Comparison of ENCODE assay signal across 8 mouse cellular contexts in genomic region chrX:20617176-20617902, GRCm38 (mm10). TPM values are rescaled to one million over a fixed set of nuclear protein-coding genes. Genes with fewer than 3 reads are reported as not detected.
DNase-seq lines count a peak whose midpoint lies in the region; ATAC-seq and TF ChIP-seq lines count a peak whose summit lies in the region.

Gene Rbm10, plus strand, starts transcription at chrX:20617503.
Gene Ndufb11, minus strand, starts transcription at chrX:20617619.

- intact Hi-C loops in heart, postnatal 36 days (cut with DNase I) = no loop called here

- peak within 1 kb of the TSS; percentile 55 for H3K4me2 ChIP-seq in forebrain, embryonic 16.5 days (ENCODE audit: low read length)
- H3K4me2 ChIP-seq in lung, embryonic 14.5 days = peak within 1 kb of the TSS; percentile 68

- 18% methylated on average over 42 of the region's 49 CpGs for WGBS in forebrain, embryonic 16.5 days
- 9% methylated on average over 46 of the region's 49 CpGs for WGBS in lung, embryonic 14.5 days
- 10% methylated on average over 48 of the region's 49 CpGs for WGBS in olfactory bulb, adult 2 months
- WGBS in thymus, adult 2 months = 1% methylated on average over 48 of the region's 49 CpGs

- no peak for TF ChIP-seq CTCF in G1E (IDR thresholded peaks at IDR 0.05; ENCODE audit: low read depth, low read length)
- TF ChIP-seq CTCF in layer of hippocampus, adult 2 months (conservative IDR thresholded peaks at IDR 0.05) = no peak
- no peak for TF ChIP-seq CTCF in lung, embryonic 14.5 days (IDR thresholded peaks at IDR 0.05; ENCODE audit: low read depth)
- TF ChIP-seq CTCF in olfactory bulb, adult 2 months (IDR thresholded peaks at IDR 0.05; ENCODE audit: insufficient read depth, low read depth, low read length) = no peak
- TF ChIP-seq CTCF in thymus, adult 2 months (IDR thresholded peaks at IDR 0.05; ENCODE audit: borderline replicate concordance, control insufficient read depth, extremely low read depth, insufficient read depth, low read length, poor library complexity) = no peak

- peak; percentile 20 for DNase-seq in G1E (ENCODE audit: low spot score)
- peak; percentile 77 to 81 for DNase-seq in cerebellum, adult 18-20 months
- peak; percentile 75 to 79 for DNase-seq in heart, postnatal 36 days
- peak; percentile 68 to 86 for DNase-seq in layer of hippocampus, adult 2 months (ENCODE audit: low spot score in 2 of 2)
- DNase-seq in lung, embryonic 14.5 days = peak; percentile 83
- DNase-seq in thymus, adult 2 months = peak; percentile 61

- TF ChIP-seq POLR2A in olfactory bulb, adult 2 months (IDR thresholded peaks at IDR 0.05; ENCODE audit: insufficient read depth, low read depth, low read length) = no peak; the same call in 1 of the 2 replicates
- TF ChIP-seq POLR2A in thymus, adult 2 months (IDR thresholded peaks at IDR 0.05; ENCODE audit: control insufficient read depth, extremely low read depth, insufficient read depth, low read length, poor library complexity) = peak; percentile 56; the same call in 1 of the 2 replicates

- peaks cover 20% of the 10 kb centered on the region for H3K4me1 ChIP-seq in G1E (ENCODE audit: insufficient read depth, low read depth, low read length)
- H3K4me1 ChIP-seq in forebrain, embryonic 16.5 days (replicated peaks; ENCODE audit: control insufficient read depth, insufficient read depth, low read length) = peaks cover 8% of the 10 kb centered on the region
- H3K4me1 ChIP-seq in lung, embryonic 14.5 days (ENCODE audit: insufficient read depth) = no peaks in the 10 kb centered on the region
- H3K4me1 ChIP-seq in olfactory bulb, adult 2 months (ENCODE audit: control insufficient read depth, insufficient read depth, low read length) = peaks cover 3% of the 10 kb centered on the region; the same call in 1 of the 2 replicates
- H3K4me1 ChIP-seq in thymus, adult 2 months (replicated peaks; ENCODE audit: control insufficient read depth, insufficient read depth, low read length) = peaks cover 8% of the 10 kb centered on the region

- H3K4me3 ChIP-seq in G1E (ENCODE audit: low read depth, low read length) = peak within 1 kb of the TSS; percentile 80
- H3K4me3 ChIP-seq in forebrain, embryonic 16.5 days (replicated peaks; ENCODE audit: low read length) = peak within 1 kb of the TSS; percentile 60
- peak within 1 kb of the TSS; percentile 69 for H3K4me3 ChIP-seq in layer of hippocampus, adult 2 months
- H3K4me3 ChIP-seq in lung, embryonic 14.5 days (ENCODE audit: low read depth, low read length) = peak within 1 kb of the TSS; percentile 60
- H3K4me3 ChIP-seq in olfactory bulb, adult 2 months (ENCODE audit: insufficient read depth, low read depth, low read length) = peak within 1 kb of the TSS; percentile 96
- peak within 1 kb of the TSS; percentile 96 for H3K4me3 ChIP-seq in thymus, adult 2 months (ENCODE audit: control insufficient read depth, insufficient read depth, low read length)

- ATAC-seq in G1E (ENCODE audit: extremely low read depth, insufficient number of reproducible peaks, low FRiP score, poor library complexity, severe bottlenecking) = peak; percentile 86
- ATAC-seq in forebrain, embryonic 16.5 days = peak; percentile 96
- ATAC-seq in lung, embryonic 14.5 days (ENCODE audit: insufficient read depth) = peak; percentile 98

- H3K27ac ChIP-seq in forebrain, embryonic 16.5 days (ENCODE audit: low read length) = peak within 1 kb of the TSS; percentile 92
- peak within 1 kb of the TSS; percentile 95 for H3K27ac ChIP-seq in layer of hippocampus, adult 2 months
- H3K27ac ChIP-seq in lung, embryonic 14.5 days (ENCODE audit: low read depth) = peak within 1 kb of the TSS; percentile 90
- peak within 1 kb of the TSS; percentile 99 for H3K27ac ChIP-seq in olfactory bulb, adult 2 months (ENCODE audit: insufficient read depth, low read depth, low read length)
- peak within 1 kb of the TSS; percentile 99 for H3K27ac ChIP-seq in thymus, adult 2 months (ENCODE audit: control insufficient read depth, insufficient read depth, low read length)

- H3K36me3 ChIP-seq in G1E (replicated peaks) = peaks cover 43% of the 10 kb centered on the region
- H3K36me3 ChIP-seq in forebrain, embryonic 16.5 days (ENCODE audit: control insufficient read depth, insufficient read depth) = peaks cover 4% of the 10 kb centered on the region
- H3K36me3 ChIP-seq in lung, embryonic 14.5 days (ENCODE audit: insufficient read depth) = peaks cover 16% of the 10 kb centered on the region
- H3K36me3 ChIP-seq in thymus, adult 2 months (ENCODE audit: control insufficient read depth, insufficient read depth, low read length) = peaks cover 15% of the 10 kb centered on the region; the same call in 1 of the 2 replicates

- peak within 1 kb of the TSS; percentile 76 for H3K9ac ChIP-seq in forebrain, embryonic 16.5 days (replicated peaks; ENCODE audit: low read depth, low read length)
- H3K9ac ChIP-seq in lung, embryonic 14.5 days = peak within 1 kb of the TSS; percentile 69

- no peaks in the 10 kb centered on the region for H3K27me3 ChIP-seq in G1E (ENCODE audit: insufficient read depth, low read length)
- no peaks in the 10 kb centered on the region for H3K27me3 ChIP-seq in forebrain, embryonic 16.5 days (replicated peaks; ENCODE audit: control insufficient read depth, insufficient read depth, low read length)
- H3K27me3 ChIP-seq in lung, embryonic 14.5 days (ENCODE audit: insufficient read depth, low read length) = no peaks in the 10 kb centered on the region
- H3K27me3 ChIP-seq in thymus, adult 2 months (ENCODE audit: control insufficient read depth, insufficient read depth, low read length) = no peaks in the 10 kb centered on the region

- no peaks in the 10 kb centered on the region for H3K9me3 ChIP-seq in G1E (replicated peaks)
- H3K9me3 ChIP-seq in forebrain, embryonic 16.5 days (ENCODE audit: control insufficient read depth, low read length) = no peaks in the 10 kb centered on the region
- H3K9me3 ChIP-seq in lung, embryonic 14.5 days (ENCODE audit: low read depth, low read length) = no peaks in the 10 kb centered on the region

RNA-seq across cellular contexts. Expression of gene Rbm10, which starts in this region (rescaled TPM):
- 46.2 and 53.3 TPM in 2 replicates for total RNA-seq in G1E (2014; fragmentation: Nextera tagmentation)
- 68.7 and 68.8 TPM in 2 replicates for total RNA-seq in G1E (2017)
- 81.7 and 103 TPM in 2 replicates for polyA plus RNA-seq in G1E (2012)
- 62.9 and 65.3 TPM in 2 replicates for polyA plus RNA-seq in forebrain, embryonic 16.5 days (2015; fragmentation: Nextera tagmentation; extraction: Ambion mirVana)
- 10 to 100 TPM; 19.5 to 20.1 TPM for total RNA-seq in heart, postnatal 36 days (2021)
- 10 to 100 TPM; 51.2 to 52.5 TPM for total RNA-seq in layer of hippocampus, adult 2 months (2021)
- polyA plus RNA-seq in lung, embryonic 14.5 days (2014; fragmentation: Nextera tagmentation; extraction: Ambion mirVana) = 69.8 and 75.1 TPM in 2 replicates
- polyA plus RNA-seq in olfactory bulb, adult 2 months (2012; ENCODE audit: insufficient read depth, insufficient read length, low replicate concordance, missing spikeins) = not detected in 2 replicates
- polyA plus RNA-seq in thymus, adult 2 months (2012; rRNA removed) = 127 and 131 TPM in 2 replicates

RNA-seq across cellular contexts. Expression of gene Ndufb11, which starts in this region (rescaled TPM):
- total RNA-seq in G1E (2014; fragmentation: Nextera tagmentation) (49.2 and 50.1 TPM in 2 replicates), G1E (2017) (68.5 and 83.9 TPM in 2 replicates)
- polyA plus RNA-seq in G1E (2012) = 481 and 577 TPM in 2 replicates
- 171 and 176 TPM in 2 replicates for polyA plus RNA-seq in forebrain, embryonic 16.5 days (2015; fragmentation: Nextera tagmentation; extraction: Ambion mirVana)
- total RNA-seq in heart, postnatal 36 days (2021) = 100 to 1,000 TPM; 685 to 742 TPM
- 100 to 1,000 TPM; 151 to 152 TPM for total RNA-seq in layer of hippocampus, adult 2 months (2021)
- 243 and 245 TPM in 2 replicates for polyA plus RNA-seq in lung, embryonic 14.5 days (2014; fragmentation: Nextera tagmentation; extraction: Ambion mirVana)
- not detected in 2 replicates for polyA plus RNA-seq in olfactory bulb, adult 2 months (2012; ENCODE audit: insufficient read depth, insufficient read length, low replicate concordance, missing spikeins)
- 117 and 150 TPM in 2 replicates for polyA plus RNA-seq in thymus, adult 2 months (2012; rRNA removed)

Comparison
In these comparisons a context has a peak if more than half of its experiments do, and no peak if none do; other contexts are left out.
1. Peak in every context shown above with its lines: DNase-seq, ATAC-seq, H3K4me3 ChIP-seq and H3K27ac ChIP-seq.
2. RNA of gene Ndufb11 (total RNA-seq): 685 to 742 TPM in heart, postnatal 36 days; 151 to 152 TPM in layer of hippocampus, adult 2 months and 49.2 to 83.9 TPM in G1E; every median in the first group is over 4 times any median in the second.
3. DNase-seq: peak in every context shown above with its lines; median percentile 83 in lung, embryonic 14.5 days; 79 in cerebellum, adult 18-20 months; 77 in heart, postnatal 36 days; 77 in layer of hippocampus, adult 2 months; 61 in thymus, adult 2 months; 20 in G1E.